Mouse (Mus musculus): Measurements from ENCODE around the gene Aldh5a1.
"Not testable (repeated sequence)": the region's sequence is repeated elsewhere in the genome, so short reads cannot be mapped to it uniquely, and the experiment has no call there.

Aldh5a1 gene

DNA sequence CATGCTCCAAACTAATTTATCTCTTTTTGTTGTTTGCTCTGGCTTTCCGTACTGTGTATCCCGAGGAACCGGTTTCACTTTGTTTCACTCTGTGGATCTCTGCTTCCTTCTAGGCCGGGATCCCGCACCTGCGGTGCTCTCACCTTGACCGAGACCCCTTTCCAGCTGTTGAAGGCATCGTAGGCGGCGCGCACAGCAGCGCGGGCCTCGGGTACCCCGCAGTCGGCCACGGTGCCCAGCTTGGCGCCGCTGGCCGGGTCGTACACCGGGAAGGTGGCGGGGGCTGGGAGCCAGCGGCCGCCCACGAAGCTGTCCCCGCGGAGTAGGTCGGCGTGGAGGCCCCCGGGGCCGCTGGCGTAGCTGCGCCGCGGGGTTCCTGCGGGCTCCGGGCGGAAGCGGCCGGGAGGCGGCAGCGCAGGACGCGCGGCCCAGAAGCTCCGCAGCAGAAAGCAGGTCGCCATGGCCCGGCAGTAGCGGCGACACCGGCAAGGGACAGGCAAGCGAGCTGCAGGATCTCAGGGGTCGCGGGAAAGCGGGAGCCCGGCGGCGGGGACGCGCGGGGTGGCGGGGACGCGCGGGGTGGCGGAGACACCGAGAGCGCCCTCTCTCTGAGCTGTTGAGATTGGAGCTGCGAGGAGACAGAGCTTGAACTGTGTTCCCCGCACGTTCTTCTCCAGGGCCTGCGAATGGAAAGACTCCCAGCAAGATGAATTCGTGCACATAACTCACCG is at the start of gene Aldh5a1:
TSS of gene Aldh5a1 (minus strand) at position 554 of the 731 bp plus-strand sequence.
- peak; percentile 85 for DNase-seq

GRCm38 (mm10) chr13:24985435-24985834 is 48.0 kb upstream of the Aldh5a1 start:
- DNase-seq, result no peak

- DNase-seq, result no peak
Measured at GRCm38 (mm10) chr13:24981031-24981430, 43.6 kb upstream of the Aldh5a1 start.

GRCm38 (mm10) chr13:24977820-24978342 is 40.4 kb upstream of the Aldh5a1 start:
- DNase-seq, result no peak

- no peak for DNase-seq
Measured at GRCm38 (mm10) chr13:24976384-24976783, 38.9 kb upstream of the Aldh5a1 start.

GRCm38 (mm10) chr13:24971776-24972175 is 34.3 kb upstream of the Aldh5a1 start:
- DNase-seq, result not testable (repeated sequence)

DNA sequence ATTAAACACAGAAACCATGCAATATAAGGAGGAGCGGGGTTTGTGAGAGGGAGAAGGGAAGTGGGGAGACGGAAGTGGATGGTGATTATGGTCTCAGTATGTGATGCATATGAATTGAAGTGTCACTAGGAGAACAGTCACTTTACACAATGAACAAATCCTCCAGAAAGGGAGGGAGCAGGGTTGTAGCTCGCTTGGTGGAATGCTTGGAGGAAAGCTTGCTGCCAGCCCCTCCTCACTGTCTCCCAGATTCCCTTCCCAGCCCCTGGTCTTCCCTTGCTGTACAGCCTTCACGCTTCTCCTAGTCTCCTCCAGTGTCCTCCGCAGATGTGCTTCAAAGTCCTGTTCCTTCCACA is 28.4 kb upstream of the Aldh5a1 start:
- DNase-seq, result no peak

- no peak for DNase-seq
Measured at GRCm38 (mm10) chr13:24965130-24965845, 27.8 kb upstream of the Aldh5a1 start.

GRCm38 (mm10) chr13:24962119-24962518 is 24.7 kb upstream of the Aldh5a1 start:
- no peak for DNase-seq

- DNase-seq, result no peak
Measured at GRCm38 (mm10) chr13:24960084-24960483, 22.6 kb upstream of the Aldh5a1 start.

DNA sequence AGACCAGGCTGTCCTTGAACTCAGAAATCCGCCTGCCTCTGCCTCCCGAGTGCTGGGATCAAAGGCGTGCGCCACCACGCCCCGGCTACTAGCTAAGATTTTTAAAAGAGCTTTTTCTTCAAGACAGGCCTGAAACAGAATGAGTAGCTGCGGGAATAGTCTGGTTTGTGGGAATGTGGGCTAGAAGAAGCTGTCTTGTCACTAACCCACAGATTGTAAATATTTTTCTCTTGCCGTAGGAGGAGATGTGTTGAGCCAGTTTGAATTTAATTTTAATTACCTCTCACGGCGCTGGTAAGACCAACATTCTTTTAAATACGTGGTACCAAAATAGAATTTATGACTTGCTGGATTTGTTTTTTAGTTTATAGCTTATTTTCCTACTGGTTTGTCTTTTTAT is 21.2 kb upstream of the Aldh5a1 start:
- no peak for DNase-seq

DNA sequence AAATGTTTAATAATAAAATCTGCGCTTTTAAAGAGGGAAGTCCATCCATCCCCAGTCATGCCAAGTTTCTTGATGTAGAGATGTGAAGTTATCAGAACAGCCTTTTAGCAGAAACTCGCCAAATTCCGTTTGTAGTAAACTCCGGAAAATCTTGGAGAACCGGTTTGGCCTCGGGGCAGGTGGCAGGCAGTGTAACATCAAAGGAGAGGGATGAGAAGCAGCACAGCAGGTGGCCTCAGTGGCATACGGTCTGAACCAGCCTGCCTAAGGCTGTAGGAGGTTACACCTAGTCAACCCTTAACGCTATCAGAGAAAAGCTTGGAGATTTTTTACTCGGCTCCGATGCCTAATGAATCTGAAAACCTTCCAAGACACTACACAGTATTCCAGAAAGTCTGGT is 18.0 kb upstream of the Aldh5a1 start:
- no peak for DNase-seq

- no peak for DNase-seq
Measured at GRCm38 (mm10) chr13:24955091-24955490, 17.6 kb upstream of the Aldh5a1 start.

DNA sequence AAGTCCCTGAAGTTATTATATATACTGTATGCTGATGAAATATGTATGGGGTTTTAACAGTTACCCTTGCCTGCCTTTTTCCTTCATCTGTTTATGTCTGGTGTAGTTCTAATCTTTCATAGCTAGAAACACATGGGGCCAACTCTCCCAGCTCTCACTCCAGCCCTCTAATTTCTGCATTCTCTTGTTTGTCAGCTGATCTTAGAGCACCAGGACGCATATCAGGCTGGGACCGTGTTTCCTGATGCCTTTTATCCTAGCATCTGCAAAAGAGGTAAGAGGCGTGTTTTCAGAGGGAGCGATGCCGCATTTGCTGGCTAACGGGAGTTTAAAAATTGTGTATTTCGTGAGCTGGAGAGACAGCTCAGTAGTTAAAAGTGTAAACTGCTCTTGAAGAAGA is 15.2 kb upstream of the Aldh5a1 start:
- no peak for DNase-seq

DNA sequence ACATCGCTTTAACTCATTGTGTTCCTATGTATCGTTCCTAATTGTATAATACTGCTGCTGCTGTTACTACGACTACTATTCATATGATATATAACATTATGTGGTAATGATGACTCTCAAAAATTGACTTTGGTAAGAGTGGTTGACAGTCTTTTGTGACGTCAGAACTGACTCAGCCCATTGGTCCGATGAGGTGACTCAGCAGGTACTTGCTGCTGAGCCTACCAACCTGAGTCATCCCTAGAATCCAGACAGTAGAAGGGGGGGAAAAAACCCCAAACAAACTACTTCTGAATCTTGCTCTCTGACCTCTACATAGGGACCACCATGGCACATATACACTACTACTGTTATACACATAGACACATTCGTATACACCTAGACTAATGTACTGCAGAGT is 11.4 kb upstream of the Aldh5a1 start:
- DNase-seq, result no peak

DNA sequence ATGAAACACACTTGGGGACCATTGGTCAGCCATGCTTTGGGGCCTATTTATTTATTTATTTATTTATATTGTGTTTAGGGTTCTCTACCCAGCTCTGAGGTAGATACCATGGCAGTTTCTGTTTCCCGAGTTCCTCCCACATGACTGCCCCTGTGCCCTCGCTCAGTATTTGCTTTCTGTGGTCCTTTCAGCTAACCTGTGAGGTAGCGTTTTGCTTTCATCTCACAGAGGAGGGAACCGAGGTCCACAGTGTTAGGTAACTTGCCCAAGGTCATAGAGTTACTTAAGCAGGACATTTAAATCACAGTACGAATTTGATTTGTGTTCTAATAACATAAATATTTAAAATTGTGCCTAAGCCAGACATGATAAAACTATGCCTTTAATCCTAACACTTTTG is 9.7 kb upstream of the Aldh5a1 start:
- DNase-seq, result no peak

DNA sequence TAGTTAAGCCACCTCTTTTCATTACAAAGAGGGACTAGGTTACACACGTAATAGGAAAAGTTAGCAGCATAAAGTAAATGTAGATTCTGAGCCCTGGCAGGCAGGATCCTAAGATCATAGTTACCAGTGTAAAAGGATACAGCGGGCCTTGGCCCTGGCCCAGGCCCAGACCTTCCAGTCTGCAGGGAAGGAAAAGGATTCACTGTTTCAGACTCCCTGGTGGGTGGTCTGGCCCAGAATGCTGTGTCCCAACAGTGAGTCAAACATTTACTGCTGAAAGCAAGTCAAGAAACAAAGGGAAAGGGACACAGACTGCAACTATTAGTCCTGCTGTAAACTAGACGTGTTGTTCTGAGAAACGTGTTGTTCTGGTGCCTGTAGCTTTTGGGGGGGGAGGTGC is 8.1 kb upstream of the Aldh5a1 start:
- peak; percentile 15 for DNase-seq

GRCm38 (mm10) chr13:24943303-24943702 is 5.8 kb upstream of the Aldh5a1 start:
- no peak for DNase-seq

DNA sequence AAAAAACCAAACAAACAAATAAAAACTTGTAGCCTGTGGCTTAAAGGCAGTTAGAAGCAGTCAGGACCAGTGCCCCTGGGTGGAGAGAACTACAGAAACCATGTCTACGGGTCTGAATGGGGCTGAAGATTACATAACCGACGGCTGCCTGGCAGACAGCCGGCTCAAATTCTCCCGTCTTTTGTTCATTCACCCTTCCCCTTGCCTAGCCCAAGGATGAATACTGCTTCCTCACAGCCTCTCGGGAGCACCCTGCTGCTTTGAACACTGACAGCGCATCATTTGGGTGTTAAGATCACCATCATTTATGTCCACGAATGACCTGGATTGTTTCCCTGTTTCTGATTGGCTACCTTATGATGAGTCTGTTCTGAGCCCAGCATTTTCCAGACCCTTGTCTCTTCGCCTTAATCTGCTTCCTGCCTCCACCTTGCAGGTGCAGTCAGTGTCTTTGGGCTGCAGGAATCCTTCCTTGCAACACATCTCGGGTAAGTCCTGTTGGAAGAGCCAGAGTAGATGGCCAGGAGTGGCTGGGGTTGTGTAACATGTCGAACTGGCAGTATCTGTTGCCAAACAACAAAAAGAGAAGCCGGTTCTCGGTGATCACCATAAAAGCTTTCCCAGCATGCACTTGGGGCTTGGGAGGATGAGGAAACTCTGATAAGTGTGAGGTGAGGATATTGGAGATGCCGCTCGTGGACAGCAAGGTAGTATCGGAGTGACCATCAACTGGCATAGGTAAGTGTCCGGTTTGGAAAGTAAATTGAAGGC is 5.2 kb upstream of the Aldh5a1 start, which contains the start of gene Gpld1:
TSS of gene Gpld1 (plus strand) at position 641 of the 771 bp plus-strand sequence.
- DNase-seq, result no peak

DNA sequence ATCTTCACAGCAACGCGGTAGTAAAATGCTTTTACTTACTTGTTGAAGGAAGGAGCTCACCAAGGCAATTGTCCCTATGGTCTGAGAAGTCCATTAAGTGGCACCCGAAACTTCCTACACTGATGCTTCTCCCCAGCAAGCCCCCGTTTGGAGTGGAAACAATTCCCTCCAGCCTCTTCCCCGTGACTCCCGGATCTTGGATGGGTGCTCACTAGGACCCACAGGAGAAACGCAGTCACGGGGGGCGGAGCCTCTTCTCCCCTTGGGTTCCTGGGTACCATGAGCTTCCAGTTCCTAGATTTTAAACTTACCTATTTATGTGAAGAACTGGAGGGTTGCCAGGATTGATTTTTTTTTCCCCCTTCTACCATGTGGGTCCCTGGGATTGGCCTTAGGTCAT is 2.0 kb upstream of the Aldh5a1 start:
- DNase-seq, result no peak

GRCm38 (mm10) chr13:24938683-24939082 is 1.2 kb upstream of the Aldh5a1 start:
- DNase-seq, result peak; percentile 79

DNA sequence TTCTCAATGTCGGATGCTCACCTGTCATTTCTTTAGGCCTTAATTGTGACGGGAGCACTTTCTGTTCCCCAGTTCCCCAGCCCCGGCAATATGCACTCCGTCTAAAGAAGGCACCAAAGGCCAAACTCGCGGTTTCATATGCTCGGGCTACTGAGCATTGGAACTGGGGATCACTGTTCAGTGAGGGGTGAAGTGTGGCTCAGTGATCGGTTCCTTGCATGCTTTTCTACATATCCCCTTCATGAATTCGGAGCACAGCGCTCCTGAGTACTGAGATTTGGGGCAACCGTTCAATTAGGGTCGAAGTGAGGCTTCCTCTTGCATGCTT is 342 bp upstream of the Aldh5a1 start:
- DNase-seq, result no peak

GRCm38 (mm10) chr13:24936772-24937107 is 721 bp downstream of the Aldh5a1 start:
- DNase-seq, result no peak

DNA sequence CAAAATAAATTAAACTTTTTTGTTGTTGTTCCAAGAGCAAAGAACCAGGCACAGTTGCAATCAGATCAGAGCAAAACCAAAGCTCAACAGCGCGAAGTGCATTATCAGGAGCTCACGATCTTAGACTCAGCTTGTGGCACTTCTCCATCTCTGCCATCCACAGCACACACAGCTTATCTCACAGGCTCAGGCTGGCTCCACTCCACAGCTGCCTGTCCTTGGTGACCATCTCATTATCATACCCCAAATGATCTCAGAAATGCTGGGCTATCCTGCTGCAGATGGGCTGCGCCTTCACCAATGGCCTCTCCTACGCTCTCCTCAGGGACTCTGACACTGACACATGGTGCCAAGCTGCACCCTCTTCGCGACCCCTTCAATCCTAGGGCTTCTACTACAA is 4.3 kb downstream of the Aldh5a1 start:
- DNase-seq, result no peak
